ENCODE assay signal across 7 mouse cellular contexts in the genomic region with DNA sequence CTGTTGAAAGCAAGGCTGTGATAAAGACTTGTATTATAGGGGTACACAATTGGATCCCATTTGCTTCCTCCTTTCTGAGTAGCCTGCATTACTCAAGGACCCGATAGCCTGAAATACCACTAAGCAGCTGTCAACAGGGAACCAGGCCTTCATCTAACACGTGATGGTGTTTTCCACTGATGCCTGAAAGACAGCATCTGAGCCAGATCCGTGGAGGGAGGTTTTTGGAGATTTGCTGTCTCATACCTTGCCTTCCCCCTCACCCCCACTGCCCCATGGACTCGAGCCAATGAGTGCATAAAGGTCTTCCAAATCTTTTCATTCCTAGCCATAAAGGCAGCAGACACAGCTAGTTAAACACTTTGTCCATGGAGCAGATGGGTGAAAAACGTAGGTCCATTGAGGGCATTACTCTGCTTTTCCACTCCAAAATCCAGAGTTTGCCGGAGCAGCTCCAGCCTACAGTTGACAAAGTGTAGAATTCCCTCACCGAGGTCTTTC. TPM values are rescaled to one million over a fixed set of nuclear protein-coding genes. Genes with fewer than 3 reads are reported as not detected.
DNase-seq lines count a peak whose midpoint lies in the region; ATAC-seq and TF ChIP-seq lines count a peak whose summit lies in the region.

No protein-coding gene starts in this region.

- peaks cover 4% of the 10 kb centered on the region for H3K4me1 ChIP-seq in lung, adult 2 months (ENCODE audit: control insufficient read depth, insufficient read depth, low read length)
- peaks cover 9% of the 10 kb centered on the region; the same call in 1 of the 2 replicates for H3K4me1 ChIP-seq in embryonic facial prominence, embryonic 12.5 days

- WGBS in lung, adult 2 months, result 41% methylated on average over 7 of the region's 7 CpGs
- WGBS in embryonic facial prominence, embryonic 12.5 days, result 61% methylated on average over 7 of the region's 7 CpGs

- ATAC-seq in embryonic facial prominence, embryonic 12.5 days (ENCODE audit: insufficient number of reproducible peaks, insufficient read depth, low FRiP score, low TSS enrichment), result no peak

- no peaks in the 10 kb centered on the region for H3K9me3 ChIP-seq in embryonic facial prominence, embryonic 12.5 days

- H3K27ac ChIP-seq in embryonic facial prominence, embryonic 12.5 days, result no peak overlapping the region

- no peak overlapping the region for H3K9ac ChIP-seq in embryonic facial prominence, embryonic 12.5 days

- no peak for TF ChIP-seq CTCF in lung, adult 2 months (IDR thresholded peaks at IDR 0.05; ENCODE audit: insufficient read depth, low read length)

- no peaks in the 10 kb centered on the region for H3K27me3 ChIP-seq in embryonic facial prominence, embryonic 12.5 days

- H3K36me3 ChIP-seq in embryonic facial prominence, embryonic 12.5 days, result no peaks in the 10 kb centered on the region

- H3K4me3 ChIP-seq in lung, adult 2 months (replicated peaks; ENCODE audit: extremely low read depth, low read depth, low read length), result no peak overlapping the region
- H3K4me3 ChIP-seq in embryonic facial prominence, embryonic 12.5 days, result no peak overlapping the region

- peak; percentile 24 to 41 for DNase-seq in lung, adult 18-20 months
- no peak for DNase-seq in lung, adult 2 months
- DNase-seq in heart, postnatal 4 days, result peak; percentile 51
- peak; percentile 15 for DNase-seq in lung, postnatal 14 days
- DNase-seq in adrenal gland, postnatal 25 days, result no peak
- no peak for DNase-seq in thymus, postnatal 36 days

- H3K4me2 ChIP-seq in embryonic facial prominence, embryonic 12.5 days (replicated peaks), result peak overlapping the region; percentile 75

- no peak for TF ChIP-seq POLR2A in lung, adult 2 months (IDR thresholded peaks at IDR 0.05; ENCODE audit: borderline replicate concordance, extremely low read depth, low read depth, low read length)

RNA-seq across cellular contexts. Expression of gene Srd5a3, which starts 0.8 kb away (rescaled TPM):
- 160 and 211 TPM in 2 replicates for polyA plus RNA-seq in lung, adult 2 months (2012; rRNA removed)
- polyA plus RNA-seq in embryonic facial prominence, embryonic 12.5 days (2016; fragmentation: Nextera tagmentation; extraction: Ambion mirVana), result 29.8 and 30.9 TPM in 2 replicates
- 10 to 100 TPM; 20.8 to 23.7 TPM for total RNA-seq in heart, postnatal 4 days (2021)
- 30.9 and 40.2 TPM in 2 replicates for total RNA-seq in adrenal gland, postnatal 25 days (2021)

RNA-seq across cellular contexts. Expression of gene Tmem165, which starts 44.5 kb away (rescaled TPM):
- 69.2 and 84.5 TPM in 2 replicates for polyA plus RNA-seq in lung, adult 2 months (2012; rRNA removed)
- 142 and 148 TPM in 2 replicates for polyA plus RNA-seq in embryonic facial prominence, embryonic 12.5 days (2016; fragmentation: Nextera tagmentation; extraction: Ambion mirVana)
- total RNA-seq in heart, postnatal 4 days (2021), result 10 to 100 TPM; 49.4 to 50.4 TPM
- 36.1 and 47.4 TPM in 2 replicates for total RNA-seq in adrenal gland, postnatal 25 days (2021)

Comparison
In these comparisons a context has a peak if more than half of its experiments do, and no peak if none do; other contexts are left out.
1. DNase-seq: peak in lung, adult 18-20 months (2 of 2), heart, postnatal 4 days (single experiment) and lung, postnatal 14 days (single experiment); none in lung, adult 2 months (single experiment), adrenal gland, postnatal 25 days (single experiment) and thymus, postnatal 36 days (0 of 2).